Mouse (Mus musculus): Measurements from ENCODE around the gene Gtf2h2. TPM values are rescaled to one million over a fixed set of nuclear protein-coding genes. Genes with fewer than 3 reads are reported as not detected.

Gtf2h2 gene
- polyA plus RNA-seq, 1 experiment from 2014 or later = 39.9 TPM

Other genes with a start within 250 kb of the Gtf2h2 start
- gene Naip5, start 246.3 kb downstream of the Gtf2h2 start, polyA plus RNA-seq (2015; fragmentation: Nextera tagmentation; extraction: Ambion mirVana) = 0.16 and 0.32 TPM in 2 replicates
- gene Naip6, start 174.9 kb downstream of the Gtf2h2 start, polyA plus RNA-seq (2015; fragmentation: Nextera tagmentation; extraction: Ambion mirVana) = 0.06 and 0.14 TPM in 2 replicates
- not detected in 2 replicates for gene Naip1, start 39.7 kb downstream of the Gtf2h2 start, polyA plus RNA-seq (2015; fragmentation: Nextera tagmentation; extraction: Ambion mirVana)
- gene Ocln, start 60.1 kb upstream of the Gtf2h2 start, polyA plus RNA-seq (2015; fragmentation: Nextera tagmentation; extraction: Ambion mirVana) = 2.2 and 3.8 TPM in 2 replicates
- gene Marveld2, start 124.4 kb upstream of the Gtf2h2 start, polyA plus RNA-seq (2015; fragmentation: Nextera tagmentation; extraction: Ambion mirVana) = 1.6 and 3.6 TPM in 2 replicates
- gene Ak6, start 158.4 kb upstream of the Gtf2h2 start, polyA plus RNA-seq (2015; fragmentation: Nextera tagmentation; extraction: Ambion mirVana) = 215 and 218 TPM in 2 replicates
- gene Rad17, start 158.5 kb upstream of the Gtf2h2 start, polyA plus RNA-seq (2015; fragmentation: Nextera tagmentation; extraction: Ambion mirVana) = 18.4 and 21.6 TPM in 2 replicates
- gene Taf9, start 159.0 kb upstream of the Gtf2h2 start, polyA plus RNA-seq (2015; fragmentation: Nextera tagmentation; extraction: Ambion mirVana) = 9.3 and 9.5 TPM in 2 replicates
- gene Ccdc125, start 177.1 kb upstream of the Gtf2h2 start, polyA plus RNA-seq (2015; fragmentation: Nextera tagmentation; extraction: Ambion mirVana) = 2.6 and 4.1 TPM in 2 replicates
- 61.8 and 65.4 TPM in 2 replicates for gene Cdk7, start 238.4 kb upstream of the Gtf2h2 start, polyA plus RNA-seq (2015; fragmentation: Nextera tagmentation; extraction: Ambion mirVana)

Measured in heart, embryonic 15.5 days (tissue).